Mouse (Mus musculus): ENCODE data around the gene Ciart. TPM values are rescaled to one million over a fixed set of nuclear protein-coding genes. Genes with fewer than 3 reads are reported as not detected.

Ciart gene
- total and polyA plus RNA-seq, 3 experiments: 1.0 to 5.1 (median 1.0) TPM

DNA sequence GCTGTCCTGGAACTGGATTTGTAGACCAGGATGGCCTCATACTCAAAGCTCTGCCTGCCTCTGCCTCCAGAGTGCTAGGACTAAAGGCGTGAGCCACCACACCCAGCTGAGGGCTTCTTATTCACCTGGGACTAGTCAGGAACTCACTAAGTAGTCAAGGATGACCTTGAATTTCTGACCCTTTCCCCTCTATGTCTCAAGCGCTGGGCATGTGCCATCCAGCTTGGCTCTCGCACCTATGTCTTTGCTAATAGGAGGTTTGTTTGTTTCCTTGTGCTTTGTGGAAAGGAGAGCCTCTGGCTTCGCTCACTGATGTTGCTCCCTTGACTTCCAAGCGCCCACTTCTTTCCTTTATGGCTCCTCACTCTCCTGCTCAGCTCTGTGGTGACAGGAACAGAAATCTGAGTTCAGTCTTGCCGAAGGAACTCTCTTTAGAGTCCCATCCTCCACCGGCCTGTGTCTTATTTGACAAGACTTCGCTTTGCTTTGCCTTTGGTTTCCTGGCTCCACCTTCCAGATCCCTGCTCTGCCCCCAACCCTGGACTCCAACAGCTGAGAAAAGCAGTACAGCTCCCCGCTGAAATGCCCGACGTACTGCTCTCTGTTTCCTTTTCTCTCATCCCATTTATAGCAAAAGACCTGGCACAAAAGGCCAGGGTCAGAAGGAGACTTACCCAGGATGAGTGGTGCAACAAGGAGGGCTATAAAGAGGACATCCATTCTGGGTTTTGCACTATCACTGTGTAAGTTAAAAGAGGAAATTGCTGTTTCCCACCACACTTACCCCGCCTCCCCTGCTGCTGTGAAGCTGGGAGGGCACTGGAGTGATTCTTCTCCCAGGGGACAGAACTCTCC, 9.4 kb upstream of the Ciart start, which contains the start of gene BC028528:
TSS of gene BC028528 (minus strand) at position 795 of the 855 bp plus-strand sequence.
- peak; percentile 89 for DNase-seq (ENCODE audit: extremely low read depth)

GRCm38 (mm10) chr3:95889664-95890063, 7.6 kb upstream of the Ciart start:
- Histone ChIP-seq H3K27ac (ENCODE audit: insufficient read depth, low read depth) (no peak overlapping the region), H3K36me3 (replicated peaks in 1 of 2; ENCODE audit: control insufficient read depth in 1 of 2, insufficient read depth in 1 of 2, low read length in 1 of 2) (peaks cover 18 to 49% of the 10 kb centered on the region in 2 experiments), H3K9ac (ENCODE audit: insufficient read depth, low read depth) (no peak overlapping the region), H3K4me1 (ENCODE audit: control insufficient read depth in 1 of 2, insufficient read depth in 2 of 2) (peaks cover 12 to 50% of the 10 kb centered on the region in 2 experiments; a peak in 3 of 4 replicates), H3K79me2 (replicated peaks; ENCODE audit: control insufficient read depth, extremely low read depth, insufficient read depth, poor library complexity, severe bottlenecking) (peaks cover 12% of the 10 kb centered on the region), H3K4me2 (ENCODE audit: insufficient read depth, low read depth, poor library complexity, severe bottlenecking) (no peak overlapping the region), H3K9me3 (replicated peaks; ENCODE audit: low read length) (no peaks in the 10 kb centered on the region), H3K4me3 (replicated peaks in 1 of 3; ENCODE audit: low read depth in 2 of 3, low read length in 2 of 3, poor library complexity in 1 of 3) (no peak overlapping the region), H3K27me3 (replicated peaks) (no peaks in the 10 kb centered on the region)
- DNase-seq (ENCODE audit: extremely low read depth): no peak
- dilution Hi-C loops (cut with MboI; ENCODE audit: extremely low pct_ligation_motif_present, extremely low pct_unique_long_range_greater_than_20kb, low sequenced_read_pairs) (no loop called here), in situ Hi-C loops (cut with MboI; ENCODE audit: low pct_ligation_motif_present, low pct_unique_long_range_greater_than_20kb, low sequenced_read_pairs) (no loop called here)
- TF ChIP-seq BHLHE40 (IDR thresholded peaks at IDR 0.05; ENCODE audit: low read depth, low read length) (no peak), POLR2A (IDR thresholded peaks at IDR 0.05; ENCODE audit: low read depth, low read length) (no peak), TCF12 (IDR thresholded peaks at IDR 0.05; ENCODE audit: low read depth, low read length) (no peak), ETS1 (conservative IDR thresholded peaks at IDR 0.05; ENCODE audit: low read depth, low read length) (no peak), USF1 (IDR thresholded peaks at IDR 0.05; ENCODE audit: low read depth, low read length) (no peak)

More for the DNA sequence above, 9.4 kb upstream of the Ciart start, which contains the start of gene BC028528:
- Histone ChIP-seq H3K9me3 (replicated peaks; ENCODE audit: low read length) (no peaks in the 10 kb centered on the region), H3K4me1 (ENCODE audit: control insufficient read depth in 1 of 2, insufficient read depth in 2 of 2) (peaks cover 18 to 61% of the 10 kb centered on the region in 2 experiments), H3K79me2 (replicated peaks; ENCODE audit: control insufficient read depth, extremely low read depth, insufficient read depth, poor library complexity, severe bottlenecking) (peaks cover 16% of the 10 kb centered on the region), H3K27ac (ENCODE audit: insufficient read depth, low read depth) (peak within 1 kb of the TSS; percentile 59; the same call in 1 of the 2 replicates), H3K4me2 (ENCODE audit: insufficient read depth, low read depth, poor library complexity, severe bottlenecking) (peak within 1 kb of the TSS; percentile 93), H3K36me3 (replicated peaks in 1 of 2; ENCODE audit: control insufficient read depth in 1 of 2, insufficient read depth in 1 of 2, low read length in 1 of 2) (peaks cover 18 to 40% of the 10 kb centered on the region in 2 experiments), H3K9ac (ENCODE audit: insufficient read depth, low read depth) (peak within 1 kb of the TSS; percentile 56), H3K27me3 (replicated peaks) (no peaks in the 10 kb centered on the region), H3K4me3 (replicated peaks in 1 of 3; ENCODE audit: low read depth in 2 of 3, low read length in 2 of 3, poor library complexity in 1 of 3) (peak within 1 kb of the TSS; percentile 51 to 54 (median 53))
- dilution Hi-C loops (cut with MboI; ENCODE audit: extremely low pct_ligation_motif_present, extremely low pct_unique_long_range_greater_than_20kb, low sequenced_read_pairs): no loop called here
- TF ChIP-seq ELF1 (IDR thresholded peaks at IDR 0.05; ENCODE audit: low read depth, low read length) (peak; percentile 59; the same call in 1 of the 2 replicates), PAX5 (IDR thresholded peaks at IDR 0.05; ENCODE audit: low read length) (no peak), ZC3H11A (IDR thresholded peaks at IDR 0.05; ENCODE audit: low read depth, low read length) (no peak), GABPA (IDR thresholded peaks at IDR 0.05; ENCODE audit: insufficient replicate concordance, low read depth, low read length) (no peak), ETS1 (conservative IDR thresholded peaks at IDR 0.05; ENCODE audit: low read depth, low read length) (no peak), CTCF (conservative IDR thresholded peaks at IDR 0.05 in 1 of 2, IDR thresholded peaks at IDR 0.05 in 1 of 2; ENCODE audit: low read depth in 2 of 2, low read length in 2 of 2) (no peak), POLR2A (IDR thresholded peaks at IDR 0.05; ENCODE audit: low read depth, low read length) (peak; percentile 59), RCOR1 (conservative IDR thresholded peaks at IDR 0.05; ENCODE audit: low read depth, low read length) (no peak), JUND (conservative IDR thresholded peaks at IDR 0.05; ENCODE audit: low read depth, low read length) (no peak), MAZ (IDR thresholded peaks at IDR 0.05; ENCODE audit: low read depth, low read length) (no peak), JUN (IDR thresholded peaks at IDR 0.05; ENCODE audit: insufficient read depth, low read depth, low read length) (no peak), BHLHE40 (IDR thresholded peaks at IDR 0.05; ENCODE audit: low read depth, low read length) (no peak), E2F4 (IDR thresholded peaks at IDR 0.05; ENCODE audit: insufficient replicate concordance, low read depth, low read length) (no peak; the same call in 1 of the 2 replicates), ZKSCAN1 (IDR thresholded peaks at IDR 0.05; ENCODE audit: borderline replicate concordance, low read depth, low read length) (no peak), ZMIZ1 (IDR thresholded peaks at IDR 0.05; ENCODE audit: low read depth, low read length) (no peak), HCFC1 (IDR thresholded peaks at IDR 0.05; ENCODE audit: low read depth, low read length) (no peak), MAFK (IDR thresholded peaks at IDR 0.05; ENCODE audit: insufficient replicate concordance, low read length) (no peak), SMC3 (IDR thresholded peaks at IDR 0.05; ENCODE audit: low read depth, low read length) (no peak), CHD1 (IDR thresholded peaks at IDR 0.05; ENCODE audit: low read depth, low read length) (no peak), MAX (IDR thresholded peaks at IDR 0.05; ENCODE audit: low read length) (no peak), USF2 (conservative IDR thresholded peaks at IDR 0.05; ENCODE audit: low read depth, low read length) (no peak), EP300 (IDR thresholded peaks at IDR 0.05; ENCODE audit: low read length) (peak; percentile 49), IRF4 (IDR thresholded peaks at IDR 0.05; ENCODE audit: low read depth, low read length) (peak; percentile 50), NRF1 (IDR thresholded peaks at IDR 0.05; ENCODE audit: low read depth, low read length) (no peak), NELFE (IDR thresholded peaks at IDR 0.05; ENCODE audit: low read depth, low read length) (peak; percentile 39; the same call in 1 of the 2 replicates), TBP (conservative IDR thresholded peaks at IDR 0.05; ENCODE audit: low read depth, low read length) (peak; percentile 61; the same call in 1 of the 2 replicates), TCF12 (IDR thresholded peaks at IDR 0.05; ENCODE audit: low read depth, low read length) (peak; percentile 32; the same call in 1 of the 2 replicates), USF1 (IDR thresholded peaks at IDR 0.05; ENCODE audit: low read depth, low read length) (no peak), CHD2 (IDR thresholded peaks at IDR 0.05; ENCODE audit: low read length) (no peak), KAT2A (IDR thresholded peaks at IDR 0.05; ENCODE audit: insufficient replicate concordance, low read length) (peak; percentile 62; the same call in 1 of the 2 replicates), MYC (IDR thresholded peaks at IDR 0.05; ENCODE audit: low read depth, low read length) (no peak), RAD21 (IDR thresholded peaks at IDR 0.05; ENCODE audit: low read depth, low read length) (no peak), SIN3A (IDR thresholded peaks at IDR 0.05; ENCODE audit: low read length) (0 out of 2 replicates have a peak, but pooled peaks have one; percentile 41), POLR2AphosphoS2 (IDR thresholded peaks at IDR 0.05; ENCODE audit: low read depth, low read length) (no peak), MEF2A (IDR thresholded peaks at IDR 0.05; ENCODE audit: borderline replicate concordance, low read depth, low read length) (0 out of 2 replicates have a peak, but pooled peaks have one; percentile 7), MXI1 (IDR thresholded peaks at IDR 0.05; ENCODE audit: low read depth, low read length) (no peak), UBTF (IDR thresholded peaks at IDR 0.05; ENCODE audit: low read depth, low read length) (no peak), ZNF384 (IDR thresholded peaks at IDR 0.05; ENCODE audit: low read depth, low read length) (no peak)
- in situ Hi-C loops (cut with MboI; ENCODE audit: low pct_ligation_motif_present, low pct_unique_long_range_greater_than_20kb, low sequenced_read_pairs): no loop called here
